Mouse (Mus musculus) liver, postnatal 0 days (tissue): ENCODE data around the gene Rcn2. TPM values are rescaled to one million over a fixed set of nuclear protein-coding genes. Genes with fewer than 3 reads are reported as not detected.
"Not testable (repeated sequence)": the region's sequence is repeated elsewhere in the genome, so short reads cannot be mapped to it uniquely, and the experiment has no call there.

Source experiments
- ATAC-seq: fragments of 200-750 bp; cut with Nextera tagmentation; 2 replicates; pipeline ENCODE4 v1.8.0; 2017; ENCODE audit warnings: mild to moderate bottlenecking, moderate library complexity
- DNase-seq: peaks from one replicate; pipeline ENCODE4 v3.0.0-alpha.2; 2016
- H3K27ac ChIP-seq: fragments of 300-500 bp; sonication (generic); 2 replicates; pipeline ENCODE4 v1.5.1; 2014; ENCODE audit warnings: antibody characterized with exemption, moderate library complexity, mild to moderate bottlenecking, low read depth
- H3K27me3 ChIP-seq: fragments of 300-500 bp; sonication (generic); 2 replicates; pipeline ENCODE4 v1.6.1; 2014; ENCODE audit warnings: low read length, control low read depth, mixed read lengths; ENCODE audit not compliant: insufficient read depth
- H3K36me3 ChIP-seq: fragments of 300-500 bp; sonication (generic); replicated peaks from 2 replicates; pipeline ENCODE4 v1.6.1; 2014; ENCODE audit warnings: mild to moderate bottlenecking, control low read depth, low read length, moderate library complexity, mixed read lengths; ENCODE audit not compliant: insufficient read depth
- H3K4me1 ChIP-seq: fragments of 300-500 bp; sonication (generic); 2 replicates; pipeline ENCODE4 v1.6.1; 2014; ENCODE audit warnings: antibody characterized with exemption, mild to moderate bottlenecking, control low read depth; ENCODE audit not compliant: insufficient read depth
- H3K4me2 ChIP-seq: fragments of 300-500 bp; sonication (generic); 2 replicates; pipeline ENCODE4 v1.6.1; 2014; ENCODE audit warnings: low read depth, mild to moderate bottlenecking, low read length, moderate library complexity, mixed read lengths
- H3K4me3 ChIP-seq: fragments of 300-500 bp; sonication (generic); 2 replicates; pipeline ENCODE4 v1.5.1; 2014; ENCODE audit warnings: low read depth, low read length
- H3K9ac ChIP-seq: fragments of 300-500 bp; sonication (generic); replicated peaks from 2 replicates; pipeline ENCODE4 v1.6.1; 2014; ENCODE audit warnings: mild to moderate bottlenecking, moderate library complexity
- H3K9me3 ChIP-seq: fragments of 300-500 bp; sonication (generic); 2 replicates; pipeline ENCODE4 v1.6.1; 2016; ENCODE audit warnings: mild to moderate bottlenecking, control low read depth, low read length, mixed read lengths
- CTCF ChIP-seq: sonication (generic); IDR thresholded peaks from 2 replicates; pipeline ENCODE4 v1.5.1; 2016; ENCODE audit warnings: antibody characterized with exemption, low read depth
- EP300 ChIP-seq: IDR thresholded peaks from 2 replicates; pipeline ENCODE4 v1.6.1; 2016; ENCODE audit warnings: antibody characterized with exemption, low read depth, mild to moderate bottlenecking
- WGBS: fragments of 180-500 bp; shearing (Covaris S2); extraction: QIAGEN DNeasy Blood & Tissue Kit; methylation state at CpG from one replicate; pipeline ENCODE4 v1.1.7; 2014; ENCODE audit not compliant: insufficient replicate concordance; 5-methylcytosine and 5-hydroxymethylcytosine counted together
- polyA plus RNA-seq: library from polyadenylated mRNA; unstranded; fragments of >200 nt; fragmentation: Nextera tagmentation; extraction: Ambion mirVana; gene quantifications from 2 replicates; pipeline ENCODE4 v1.2.1, GENCODE M21; 2015

Gene Rcn2
- 30.1 and 30.5 TPM in 2 replicates for polyA plus RNA-seq

GRCm38 (mm10) chr9:56041372-56042180 lies at the start of gene Rcn2:
Gene Rcn2 (plus strand): TSS chr9:56041845.
- no peaks in the 10 kb centered on the region for H3K27me3 ChIP-seq
- peaks cover 13% of the 10 kb centered on the region; the same call in 1 of the 2 replicates for H3K4me1 ChIP-seq
- H3K9ac ChIP-seq, result peak within 1 kb of the TSS; percentile 89
- H3K27ac ChIP-seq, result peak within 1 kb of the TSS; percentile 88
- no peaks in the 10 kb centered on the region for H3K9me3 ChIP-seq
- WGBS, result under 1% methylated on average over 48 of the region's 49 CpGs
- H3K4me3 ChIP-seq, result peak within 1 kb of the TSS; percentile 76
- peak within 1 kb of the TSS; percentile 97 for H3K4me2 ChIP-seq
- TF ChIP-seq CTCF, result no peak
- no peak for TF ChIP-seq EP300
- DNase-seq, result peak; percentile 94
- H3K36me3 ChIP-seq, result peaks cover 4% of the 10 kb centered on the region; the same call in 1 of the 2 replicates
- ATAC-seq, result peak; percentile 100

- H3K9ac ChIP-seq, H3K4me1 ChIP-seq, H3K4me3 ChIP-seq, DNase-seq, H3K4me2 ChIP-seq, H3K9me3 ChIP-seq, H3K36me3 ChIP-seq, ATAC-seq, H3K27me3 ChIP-seq, H3K27ac ChIP-seq: not testable (repeated sequence)
- no CpG with 5 or more reads among the region's 2 CpGs for whole genome bisulfite sequencing
Measured at GRCm38 (mm10) chr9:56004679-56005078, 37.0 kb upstream of the Rcn2 start.

GRCm38 (mm10) chr9:56010450-56010849 lies 31.2 kb upstream of the Rcn2 start, which contains the start of gene 4930563M21Rik:
Gene 4930563M21Rik (minus strand): TSS chr9:56010550.
- Histone ChIP-seq H3K9me3 (no peaks in the 10 kb centered on the region), H3K4me2 (no peak within 1 kb of the TSS), H3K4me3 (no peak within 1 kb of the TSS), H3K27ac (no peak within 1 kb of the TSS), H3K27me3 (no peaks in the 10 kb centered on the region), H3K4me1 (no peaks in the 10 kb centered on the region), H3K36me3 (no peaks in the 10 kb centered on the region), H3K9ac (no peak within 1 kb of the TSS)
- whole genome bisulfite sequencing, result 64% methylated on average over 4 of the region's 4 CpGs
- no peak for TF ChIP-seq EP300
- TF ChIP-seq CTCF, result no peak
- ATAC-seq, result no peak
- no peak for DNase-seq

- Histone ChIP-seq H3K4me2 (no peak overlapping the region), H3K36me3 (no peaks in the 10 kb centered on the region), H3K27ac (no peak overlapping the region), H3K4me3 (no peak overlapping the region), H3K4me1 (no peaks in the 10 kb centered on the region), H3K9ac (no peak overlapping the region), H3K27me3 (no peaks in the 10 kb centered on the region), H3K9me3 (no peaks in the 10 kb centered on the region)
- no peak for ATAC-seq
- TF ChIP-seq CTCF (peak; percentile 37), EP300 (no peak)
- 44% methylated on average over 2 of the region's 2 CpGs for WGBS
- DNase-seq, result no peak
Measured at GRCm38 (mm10) chr9:56024772-56025171, 16.9 kb upstream of the Rcn2 start.

- H3K9me3 ChIP-seq, result no peaks in the 10 kb centered on the region
- H3K27me3 ChIP-seq, result no peaks in the 10 kb centered on the region
- H3K4me3 ChIP-seq, result no peak overlapping the region
- no peak overlapping the region for H3K4me2 ChIP-seq
- 74% methylated on average over 16 of the region's 16 CpGs for WGBS
- H3K27ac ChIP-seq, result no peak overlapping the region
- H3K4me1 ChIP-seq, result no peaks in the 10 kb centered on the region
- no peak for TF ChIP-seq EP300
- no peaks in the 10 kb centered on the region for H3K36me3 ChIP-seq
- ATAC-seq (no peak), DNase-seq (no peak)
- no peak overlapping the region for H3K9ac ChIP-seq
Measured at GRCm38 (mm10) chr9:56027292-56027691, 14.4 kb upstream of the Rcn2 start.

GRCm38 (mm10) chr9:56032219-56032618 lies 9.4 kb upstream of the Rcn2 start:
- no peak overlapping the region for H3K9ac ChIP-seq
- H3K4me2 ChIP-seq, result no peak overlapping the region
- H3K36me3 ChIP-seq, result no peaks in the 10 kb centered on the region
- H3K4me1 ChIP-seq, result no peaks in the 10 kb centered on the region
- no peaks in the 10 kb centered on the region for H3K9me3 ChIP-seq
- ATAC-seq, result no peak
- no peak for DNase-seq
- no peak overlapping the region for H3K27ac ChIP-seq
- 63% methylated on average over 3 of the region's 3 CpGs for WGBS
- TF ChIP-seq CTCF (no peak), EP300 (no peak)
- H3K27me3 ChIP-seq, result no peaks in the 10 kb centered on the region
- no peak overlapping the region for H3K4me3 ChIP-seq
